Mouse (Mus musculus) limb, embryonic 10.5 days (tissue): Measurements from ENCODE around the gene Armh2. TPM values are rescaled to one million over a fixed set of nuclear protein-coding genes. Genes with fewer than 3 reads are reported as not detected.

Experiments
- polyA plus RNA-seq: library from polyadenylated mRNA; unstranded; fragments of >200 nt; fragmentation: Nextera tagmentation; extraction: Ambion mirVana; gene quantifications from 2 replicates; pipeline ENCODE4 v1.2.1, GENCODE M21; 2016

Gene Armh2
- polyA plus RNA-seq, 1 experiment from 2014 or later: not detected

Other genes starting within 250 kb of the Armh2 start
- gene Ripor2, start 159.0 kb upstream of the Armh2 start, polyA plus RNA-seq: 0.36 and 0.90 TPM in 2 replicates
- gene Gmnn, start 20.7 kb downstream of the Armh2 start, polyA plus RNA-seq: 170 and 188 TPM in 2 replicates
- gene BC005537, start 60.4 kb downstream of the Armh2 start, polyA plus RNA-seq: 10.0 and 12.5 TPM in 2 replicates
- 61.4 and 64.2 TPM in 2 replicates for gene Acot13, start 90.3 kb downstream of the Armh2 start, polyA plus RNA-seq
- 74.4 and 74.5 TPM in 2 replicates for gene Tdp2, start 90.4 kb downstream of the Armh2 start, polyA plus RNA-seq
- gene D130043K22Rik, start 103.9 kb downstream of the Armh2 start, polyA plus RNA-seq: 0.09 TPM in 1 of 2 replicates, not detected in the other
- 4.7 and 5.6 TPM in 2 replicates for gene Aldh5a1, start 196.4 kb downstream of the Armh2 start, polyA plus RNA-seq
- 0.13 and 0.91 TPM in 2 replicates for gene Gpld1, start 201.9 kb downstream of the Armh2 start, polyA plus RNA-seq